Mouse (Mus musculus) kidney, adult 18-20 months (tissue): ENCODE measurements at regions not wholly inside any gene's neighbourhood (a gene's known extent, or its start where the extent isn't known, plus 50 kb on each side); places are given as distances from the start of the nearest gene placed in this dataset.
A peak's percentile ranks its signal among the peaks of the same experiment; 100 is the strongest.

Source experiments
- DNase-seq: peaks from one replicate; pipeline ENCODE4 v3.0.0; 2021

GRCm38 (mm10) chr5:111898482-111898881 is 164.8 kb downstream of the Gm26897 start:
- no peak for DNase-seq

GRCm38 (mm10) chr5:111901197-111901596 is 167.5 kb downstream of the Gm26897 start:
- no peak for DNase-seq

GRCm38 (mm10) chr5:111901678-111902077 is 168.0 kb downstream of the Gm26897 start:
- peak; percentile 17 for DNase-seq

- DNase-seq, result no peak
Observed at GRCm38 (mm10) chr5:111908085-111908484, 174.4 kb downstream of the Gm26897 start.

GRCm38 (mm10) chr5:111910514-111910913 is 176.8 kb downstream of the Gm26897 start:
- no peak for DNase-seq

- no peak for DNase-seq
Observed at GRCm38 (mm10) chr5:111913354-111913753, 179.6 kb downstream of the Gm26897 start.

- no peak for DNase-seq
Observed at GRCm38 (mm10) chr5:111914296-111914695, 180.6 kb downstream of the Gm26897 start.

- DNase-seq, result no peak
Observed at GRCm38 (mm10) chr5:111917643-111918252, 184.0 kb downstream of the Gm26897 start.

- no peak for DNase-seq
Observed at GRCm38 (mm10) chr5:111918888-111919287, 185.2 kb downstream of the Gm26897 start.

- no peak for DNase-seq
Observed at GRCm38 (mm10) chr5:111922991-111923701, 189.4 kb downstream of the Gm26897 start.

GRCm38 (mm10) chr5:111925757-111926156 is 192.0 kb downstream of the Gm26897 start:
- no peak for DNase-seq

GRCm38 (mm10) chr5:111929180-111929990 is 195.7 kb downstream of the Gm26897 start:
- no peak for DNase-seq

GRCm38 (mm10) chr5:111929991-111930339 is 196.2 kb downstream of the Gm26897 start:
- no peak for DNase-seq

GRCm38 (mm10) chr5:111931733-111932132 is 198.0 kb downstream of the Gm26897 start:
- DNase-seq, result no peak

GRCm38 (mm10) chr5:111935381-111936134 is 201.8 kb downstream of the Gm26897 start:
- DNase-seq, result no peak

GRCm38 (mm10) chr5:111941831-111942230 is 208.1 kb downstream of the Gm26897 start:
- DNase-seq, result no peak

- no peak for DNase-seq
Observed at GRCm38 (mm10) chr5:111942792-111943191, 209.1 kb downstream of the Gm26897 start.

- no peak for DNase-seq
Observed at GRCm38 (mm10) chr5:111943337-111944162, 209.8 kb downstream of the Gm26897 start.

- DNase-seq, result no peak
Observed at GRCm38 (mm10) chr5:111944273-111944971, 210.7 kb downstream of the Gm26897 start.

GRCm38 (mm10) chr5:111944972-111945285 is 211.2 kb downstream of the Gm26897 start:
- no peak for DNase-seq

- no peak for DNase-seq
Observed at GRCm38 (mm10) chr5:111946281-111946680, 212.6 kb downstream of the Gm26897 start.

- DNase-seq, result no peak
Observed at GRCm38 (mm10) chr5:111957698-111958097, 224.0 kb downstream of the Gm26897 start.
